Mouse (Mus musculus) heart, postnatal 25 days (tissue): ENCODE results near the gene Gm37596. TPM values are rescaled to one million over a fixed set of nuclear protein-coding genes. Genes with fewer than 3 reads are reported as not detected.
"Not testable (repeated sequence)": the region's sequence is repeated elsewhere in the genome, so short reads cannot be mapped to it uniquely, and the experiment has no call there.

Source experiments
- DNase-seq: peaks from one replicate; pipeline ENCODE4 v3.0.0; 2022; ENCODE audit warnings: low spot score
- intact Hi-C: fragments of 180-260 bp; cut with DNase I; formaldehyde crosslinking; loops from one replicate; pipeline ENCODE4 v1.15.1; 2025
- total RNA-seq, 2 experiments: library from RNA; stranded (reverse); gene quantifications; 2 replicates each; pipeline ENCODE4 v1.2.3; 2021

Gene Gm37596
- total RNA-seq: not detected

GRCm38 (mm10) chr3:93692970-93693369, at the start of gene Gm37596:
TSS of gene Gm37596 (minus strand) at chr3:93693070.
- intact Hi-C loops, DNase-seq: not testable (repeated sequence)

GRCm38 (mm10) chr3:93708969-93709637, 16.2 kb upstream of the Gm37596 start:
- intact Hi-C loops, DNase-seq: not testable (repeated sequence)

- intact Hi-C loops: not testable (repeated sequence)
Observed at GRCm38 (mm10) chr3:93676210-93676609, 16.7 kb downstream of the Gm37596 start, which contains the start of gene Tdpoz1. TSS of gene Tdpoz1 (minus strand) at chr3:93676310.

GRCm38 (mm10) chr3:93670805-93671503, 21.9 kb downstream of the Gm37596 start:
- intact Hi-C loops, DNase-seq: not testable (repeated sequence)

More at GRCm38 (mm10) chr3:93676210-93676609, 16.7 kb downstream of the Gm37596 start, which contains the start of gene Tdpoz1:
- not testable (repeated sequence) for DNase-seq

- intact Hi-C loops: no loop called here
- no peak for DNase-seq
Observed at GRCm38 (mm10) chr3:93654260-93654659, 38.6 kb downstream of the Gm37596 start.

- DNase-seq: no peak
- intact Hi-C loops: no loop called here
Observed at GRCm38 (mm10) chr3:93652586-93652985, 40.3 kb downstream of the Gm37596 start, which contains the start of gene Tdpoz2. TSS of gene Tdpoz2 (minus strand) at chr3:93652686.

Other genes starting within 250 kb of the Gm37596 start
- not detected for gene Tchhl1, start 224.3 kb downstream of the Gm37596 start, total RNA-seq
- 10 to 100 TPM; 82.1 to 97.0 TPM for gene S100a11, start 172.6 kb downstream of the Gm37596 start, total RNA-seq
- gene S100a10, start 138.0 kb downstream of the Gm37596 start, total RNA-seq: 100 to 1,000 TPM in 1 of 2 experiments, 10 to 100 TPM in 1; 99.6 to 111 TPM
- not detected for gene Tdpoz2, start 40.4 kb downstream of the Gm37596 start, total RNA-seq
- gene Tdpoz1, start 16.8 kb downstream of the Gm37596 start, total RNA-seq: not detected
- gene Gm5773, start 79.9 kb upstream of the Gm37596 start, total RNA-seq: not detected
- gene Tdpoz4, start 103.3 kb upstream of the Gm37596 start, total RNA-seq: not detected
- gene Tdpoz3, start 132.9 kb upstream of the Gm37596 start, total RNA-seq: not detected